Mouse (Mus musculus): ENCODE results near the gene Arnt. TPM values are rescaled to one million over a fixed set of nuclear protein-coding genes. Genes with fewer than 3 reads are reported as not detected.
A peak's percentile ranks its signal among the peaks of the same experiment; 100 is the strongest.
"Not testable (repeated sequence)": the region's sequence is repeated elsewhere in the genome, so short reads cannot be mapped to it uniquely, and the experiment has no call there.

Arnt gene
- polyA plus RNA-seq, 1 experiment from 2014 or later, result 14.2 TPM

DNA sequence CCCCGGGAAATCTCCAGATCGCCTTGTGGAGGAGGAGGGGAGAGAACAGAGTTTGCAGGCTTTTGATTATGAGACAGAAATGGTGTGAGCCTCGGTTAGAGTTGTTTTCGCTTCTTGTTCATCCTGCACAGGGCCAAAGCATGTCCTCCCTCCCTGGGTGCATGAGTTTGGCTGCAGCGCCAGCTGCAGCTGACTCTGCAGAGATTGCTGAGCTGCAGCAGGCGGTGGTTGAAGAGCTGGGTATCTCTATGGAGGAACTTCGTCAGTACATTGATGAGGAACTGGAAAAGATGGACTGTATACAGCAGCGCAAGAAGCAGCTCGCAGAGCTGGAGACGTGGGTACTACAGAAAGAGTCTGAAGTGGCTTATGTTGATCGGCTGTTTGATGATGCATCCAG is 5.8 kb upstream of the Arnt start:
- not testable (repeated sequence) for H3K36me3 ChIP-seq; H3K27me3 ChIP-seq (replicated peaks); ATAC-seq (ENCODE audit: low FRiP score); H3K4me2 ChIP-seq; H3K9me3 ChIP-seq (replicated peaks); H3K27ac ChIP-seq (replicated peaks); H3K4me3 ChIP-seq (replicated peaks); H3K9ac ChIP-seq (replicated peaks); H3K4me1 ChIP-seq
- 82% methylated on average over 5 of the region's 11 CpGs for WGBS

DNA sequence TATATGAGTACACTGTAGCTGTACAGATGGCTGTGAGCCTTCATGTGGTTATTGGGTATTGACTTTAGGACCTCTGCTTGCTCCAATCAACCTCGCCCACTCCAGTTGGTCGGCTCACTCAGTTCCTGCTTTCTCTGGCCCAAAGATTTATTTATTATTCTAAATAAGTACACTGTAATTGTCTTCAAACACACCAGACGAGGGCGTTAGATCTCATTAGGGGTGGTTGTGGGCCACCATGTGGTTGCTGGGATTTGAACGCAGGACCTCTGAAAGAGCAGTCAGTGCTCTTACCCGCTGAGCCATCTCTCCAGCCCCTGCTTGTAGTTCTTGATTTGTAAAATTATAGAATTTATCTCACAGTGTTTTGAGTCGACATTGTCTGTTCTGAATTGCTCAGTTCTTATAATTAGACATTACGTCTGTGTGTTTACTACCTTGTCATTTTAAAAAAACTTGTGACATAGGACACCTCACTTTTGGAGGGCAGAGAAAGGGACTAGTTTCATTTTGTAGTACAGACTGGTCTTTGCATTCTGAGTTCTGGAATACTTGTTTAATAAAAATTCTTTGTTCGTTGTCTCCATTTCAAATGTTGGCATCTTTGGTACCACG is 780 bp upstream of the Arnt start:
- H3K9me3 ChIP-seq (replicated peaks), result no peaks in the 10 kb centered on the region
- H3K27ac ChIP-seq (replicated peaks), result peak overlapping the region; percentile 80
- H3K4me3 ChIP-seq (replicated peaks), result peak overlapping the region; percentile 81
- peaks cover 21% of the 10 kb centered on the region for H3K4me1 ChIP-seq
- H3K27me3 ChIP-seq (replicated peaks), result no peaks in the 10 kb centered on the region
- H3K9ac ChIP-seq (replicated peaks), result no peak overlapping the region; the same call in 1 of the 2 replicates
- peaks cover 10% of the 10 kb centered on the region; the same call in 1 of the 2 replicates for H3K36me3 ChIP-seq
- ATAC-seq (ENCODE audit: low FRiP score), result no peak
- WGBS, result 72% methylated on average over 10 of the region's 10 CpGs
- H3K4me2 ChIP-seq, result peak overlapping the region; percentile 70

DNA sequence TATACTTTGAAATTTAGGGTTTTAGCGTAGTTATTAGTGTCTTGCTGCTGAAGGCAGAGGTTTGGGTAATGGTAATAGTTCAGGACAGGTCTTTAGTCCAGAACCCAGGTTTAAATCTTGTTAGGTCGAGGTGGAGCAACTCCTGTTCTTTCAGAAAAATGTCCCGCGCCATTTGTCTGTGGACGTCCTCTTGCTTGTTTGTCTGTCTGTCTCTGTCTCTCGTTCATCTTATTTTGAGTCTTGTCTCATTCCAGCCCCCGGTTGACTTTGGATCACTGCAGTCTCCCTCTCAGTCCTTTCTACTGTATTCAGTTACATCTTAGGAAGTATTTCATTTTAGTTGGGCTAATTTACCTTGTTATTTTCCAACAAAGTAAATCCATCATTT is 789 bp downstream of the Arnt start:
- Histone ChIP-seq H3K9ac (replicated peaks) (peak overlapping the region; percentile 62), H3K27ac (replicated peaks) (peak overlapping the region; percentile 80)
- WGBS, result 3% methylated on average over 7 of the region's 7 CpGs

DNA sequence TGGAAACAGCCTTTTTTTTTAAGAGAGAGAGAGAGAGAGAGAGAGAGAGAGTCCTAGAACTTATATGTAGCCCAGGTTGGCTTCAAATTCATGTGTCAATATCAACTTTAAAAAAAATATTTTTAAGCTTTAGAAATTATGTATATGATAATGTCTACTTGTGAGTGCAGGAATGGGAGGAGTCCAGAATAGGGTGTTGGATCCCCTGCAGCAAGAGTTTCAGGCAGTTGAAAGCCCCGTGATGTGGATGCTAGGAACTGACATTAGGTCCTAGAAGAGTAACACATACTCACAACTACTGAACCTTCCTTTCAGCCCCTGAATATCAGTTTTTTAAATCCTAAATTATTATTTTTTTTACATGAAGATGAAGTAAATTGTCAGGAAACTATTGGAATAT is 1.4 kb downstream of the Arnt start:
- no peak for ATAC-seq (ENCODE audit: low FRiP score)
- no peaks in the 10 kb centered on the region for H3K9me3 ChIP-seq (replicated peaks)
- no peak overlapping the region for H3K4me3 ChIP-seq (replicated peaks)
- no peak overlapping the region for H3K27ac ChIP-seq (replicated peaks)
- peaks cover 21% of the 10 kb centered on the region for H3K4me1 ChIP-seq
- WGBS, result 68% methylated on average over 1 of the region's 1 CpGs
- peaks cover 15% of the 10 kb centered on the region for H3K36me3 ChIP-seq
- no peaks in the 10 kb centered on the region for H3K27me3 ChIP-seq (replicated peaks)
- peak overlapping the region; percentile 70 for H3K4me2 ChIP-seq
- no peak overlapping the region for H3K9ac ChIP-seq (replicated peaks)

More for the DNA sequence above, 789 bp downstream of the Arnt start:
- H3K36me3 ChIP-seq, result peaks cover 15% of the 10 kb centered on the region
- H3K4me2 ChIP-seq, result peak overlapping the region; percentile 70
- no peak for ATAC-seq (ENCODE audit: low FRiP score)
- peak overlapping the region; percentile 81 for H3K4me3 ChIP-seq (replicated peaks)
- H3K27me3 ChIP-seq (replicated peaks), result no peaks in the 10 kb centered on the region
- H3K4me1 ChIP-seq, result peaks cover 21% of the 10 kb centered on the region
- H3K9me3 ChIP-seq (replicated peaks), result no peaks in the 10 kb centered on the region

DNA sequence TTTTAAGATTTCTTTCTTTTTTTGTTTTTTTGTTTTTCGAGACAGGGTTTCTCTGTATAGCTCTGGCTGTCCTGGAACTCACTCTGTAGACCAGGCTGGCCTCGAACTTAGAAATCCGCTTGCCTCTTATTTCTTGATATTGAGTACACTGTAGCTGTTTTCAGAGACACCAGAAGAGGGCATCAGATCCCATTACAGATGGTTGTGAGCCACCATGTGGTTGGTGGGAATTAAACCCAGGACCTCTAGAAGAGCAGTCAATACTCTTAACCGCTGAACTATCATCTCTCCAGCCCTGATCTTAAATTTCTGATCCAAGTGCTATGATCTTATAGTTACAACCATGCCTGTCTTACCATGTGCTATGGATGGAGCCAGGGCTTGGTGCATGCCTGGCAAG is 4.4 kb downstream of the Arnt start:
- 94% methylated on average over 4 of the region's 4 CpGs for WGBS
- H3K4me1 ChIP-seq, result peaks cover 21% of the 10 kb centered on the region
- ATAC-seq (ENCODE audit: low FRiP score); H3K9me3 ChIP-seq (replicated peaks); H3K4me3 ChIP-seq (replicated peaks); H3K27ac ChIP-seq (replicated peaks); H3K27me3 ChIP-seq (replicated peaks); H3K9ac ChIP-seq (replicated peaks); H3K4me2 ChIP-seq: not testable (repeated sequence)
- H3K36me3 ChIP-seq, result peaks cover 15% of the 10 kb centered on the region

DNA sequence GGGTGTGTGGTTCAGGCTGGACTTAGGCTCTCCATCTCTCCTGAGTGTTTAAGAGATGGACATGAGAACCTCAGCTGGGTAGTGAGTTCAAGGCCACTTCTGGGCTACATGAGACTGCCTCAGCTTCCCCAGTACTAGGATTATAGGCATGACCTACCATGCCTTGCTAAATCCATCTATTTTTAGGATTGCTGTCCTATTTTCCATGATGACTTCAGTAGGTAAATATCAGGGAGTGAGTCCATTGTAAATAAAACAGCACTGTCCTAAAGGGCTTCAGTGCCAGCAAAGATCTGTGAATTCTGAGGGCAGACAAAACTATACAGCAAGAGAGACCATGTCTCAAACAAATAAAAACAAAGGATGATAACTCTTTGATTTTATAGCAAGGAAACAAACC is 5.5 kb downstream of the Arnt start:
- Histone ChIP-seq H3K4me1 (peaks cover 21% of the 10 kb centered on the region), H3K27ac (replicated peaks) (no peak overlapping the region), H3K27me3 (replicated peaks) (no peaks in the 10 kb centered on the region), H3K9me3 (replicated peaks) (no peaks in the 10 kb centered on the region), H3K4me2 (no peak overlapping the region), H3K4me3 (replicated peaks) (no peak overlapping the region), H3K9ac (replicated peaks) (no peak overlapping the region), H3K36me3 (peaks cover 15% of the 10 kb centered on the region)
- no peak for ATAC-seq (ENCODE audit: low FRiP score)

DNA sequence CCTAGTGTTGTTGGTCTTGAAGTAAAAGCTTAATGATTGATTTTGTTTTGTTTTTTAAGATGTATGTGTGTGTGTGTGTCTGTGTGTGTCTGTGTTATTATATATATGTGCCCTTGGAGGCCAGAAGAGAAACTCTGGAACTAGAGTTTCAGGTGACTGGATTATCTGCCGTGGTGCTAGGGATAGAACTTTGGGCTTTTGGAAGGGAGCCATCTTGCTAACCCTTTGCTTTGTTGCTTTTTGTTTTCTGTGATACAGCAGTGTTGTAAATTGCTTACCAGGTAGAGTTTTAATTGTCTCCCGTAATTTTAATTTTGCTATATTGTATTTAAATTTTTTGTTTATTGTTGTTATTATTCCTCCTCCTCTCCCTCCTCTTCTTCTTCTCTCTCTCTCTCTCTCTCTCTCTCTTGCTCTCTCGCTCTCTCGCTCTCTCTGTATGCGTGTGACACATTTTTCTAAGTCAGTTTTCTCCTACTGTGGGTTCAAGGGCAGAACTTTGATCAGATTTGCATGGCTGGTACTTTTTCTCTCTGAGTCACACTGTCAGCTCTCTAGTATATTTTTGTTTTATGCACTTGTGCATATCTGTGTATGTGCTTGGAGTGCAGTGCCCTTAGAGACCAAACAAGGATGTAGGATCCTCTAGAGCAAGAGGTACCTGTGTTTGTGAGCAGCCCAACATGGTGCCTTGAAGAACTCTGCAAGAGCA is 8.4 kb downstream of the Arnt start:
- peaks cover 10% of the 10 kb centered on the region for H3K36me3 ChIP-seq
- no peak overlapping the region for H3K27ac ChIP-seq (replicated peaks)
- WGBS, result 90% methylated on average over 5 of the region's 5 CpGs
- H3K4me3 ChIP-seq (replicated peaks), result no peak overlapping the region
- no peak overlapping the region for H3K4me2 ChIP-seq
- H3K4me1 ChIP-seq, result no peaks in the 10 kb centered on the region
- H3K9ac ChIP-seq (replicated peaks), result no peak overlapping the region
- ATAC-seq (ENCODE audit: low FRiP score), result no peak
- H3K9me3 ChIP-seq (replicated peaks), result no peaks in the 10 kb centered on the region
- H3K27me3 ChIP-seq (replicated peaks), result no peaks in the 10 kb centered on the region

DNA sequence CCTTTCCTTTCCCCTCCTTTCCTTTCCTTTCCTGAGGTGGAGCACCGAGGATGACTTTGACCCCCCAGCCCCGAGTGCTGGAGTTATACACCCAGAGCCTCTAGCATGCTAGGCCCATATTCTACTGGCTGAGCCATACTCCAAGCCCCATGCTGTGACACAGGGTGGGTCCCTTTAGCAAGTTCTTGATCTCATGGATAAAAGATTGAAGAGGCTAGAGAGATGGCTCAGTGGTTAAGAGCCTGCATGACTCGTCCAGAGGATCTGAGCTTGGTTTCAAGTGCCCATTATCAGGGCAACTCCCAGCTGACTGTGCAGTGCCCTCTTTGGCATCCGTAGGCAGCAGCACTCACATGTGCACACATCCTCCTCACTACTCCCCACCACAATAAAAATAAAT is 11.1 kb downstream of the Arnt start:
- WGBS, result 87% methylated on average over 4 of the region's 4 CpGs
- H3K4me2 ChIP-seq, result no peak overlapping the region
- H3K9ac ChIP-seq (replicated peaks), result no peak overlapping the region
- no peaks in the 10 kb centered on the region for H3K27me3 ChIP-seq (replicated peaks)
- H3K9me3 ChIP-seq (replicated peaks), result no peaks in the 10 kb centered on the region
- no peak for ATAC-seq (ENCODE audit: low FRiP score)
- no peak overlapping the region for H3K27ac ChIP-seq (replicated peaks)
- H3K4me3 ChIP-seq (replicated peaks), result no peak overlapping the region
- H3K36me3 ChIP-seq, result peaks cover 5% of the 10 kb centered on the region; the same call in 1 of the 2 replicates
- no peaks in the 10 kb centered on the region for H3K4me1 ChIP-seq

DNA sequence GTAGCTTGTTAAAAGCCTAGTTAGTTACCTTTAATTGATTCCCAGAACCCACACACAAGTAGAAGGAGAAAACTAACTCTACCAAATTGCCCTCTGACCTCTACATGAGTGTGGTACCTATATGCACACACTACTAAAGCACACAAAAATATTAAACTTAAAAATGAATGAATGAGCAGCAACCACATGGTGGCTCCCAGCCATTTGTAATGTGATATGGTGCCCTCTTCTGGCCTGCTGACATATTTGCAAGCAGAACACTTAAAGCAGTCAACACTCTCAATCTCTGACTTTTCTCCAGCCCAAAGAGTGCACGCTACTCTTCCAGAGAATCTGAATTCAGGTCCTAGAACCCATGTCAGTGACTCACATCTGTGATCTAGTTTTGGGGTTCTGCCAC is 16.2 kb downstream of the Arnt start:
- Histone ChIP-seq H3K4me3 (replicated peaks) (no peak overlapping the region), H3K27ac (replicated peaks) (no peak overlapping the region), H3K9ac (replicated peaks) (no peak overlapping the region), H3K4me2 (no peak overlapping the region), H3K4me1 (no peaks in the 10 kb centered on the region), H3K27me3 (replicated peaks) (no peaks in the 10 kb centered on the region), H3K36me3 (peaks cover 28% of the 10 kb centered on the region), H3K9me3 (replicated peaks) (no peaks in the 10 kb centered on the region)
- 56% methylated on average over 1 of the region's 1 CpGs for WGBS
- ATAC-seq (ENCODE audit: low FRiP score), result no peak; the same call in 1 of the 2 replicates

DNA sequence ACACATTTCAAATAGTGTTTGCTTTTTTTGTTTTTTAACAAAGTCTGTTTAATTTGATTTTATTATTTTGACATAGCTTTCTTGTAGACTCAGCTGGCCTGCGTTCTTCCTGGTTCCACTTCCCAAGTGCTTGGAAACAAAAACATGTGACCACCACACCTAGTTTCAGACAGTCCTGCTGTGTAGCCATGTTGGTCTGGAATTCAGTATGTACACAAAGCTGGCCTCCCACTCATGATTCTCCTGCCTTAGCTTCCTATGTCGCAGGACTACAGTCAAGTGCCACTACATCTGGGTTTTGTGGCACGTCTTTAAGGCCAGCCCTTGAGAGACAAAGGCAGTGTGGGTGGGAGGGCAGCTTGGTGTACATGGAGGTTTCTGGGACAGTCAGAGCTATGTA is 16.7 kb downstream of the Arnt start:
- H3K27me3 ChIP-seq (replicated peaks), result no peaks in the 10 kb centered on the region
- no peak overlapping the region for H3K9ac ChIP-seq (replicated peaks)
- H3K4me2 ChIP-seq, result no peak overlapping the region
- peaks cover 28% of the 10 kb centered on the region for H3K36me3 ChIP-seq
- H3K4me3 ChIP-seq (replicated peaks), result no peak overlapping the region
- H3K27ac ChIP-seq (replicated peaks), result no peak overlapping the region
- H3K4me1 ChIP-seq, result no peaks in the 10 kb centered on the region
- 91% methylated on average over 3 of the region's 3 CpGs for WGBS
- ATAC-seq (ENCODE audit: low FRiP score), result no peak
- no peaks in the 10 kb centered on the region for H3K9me3 ChIP-seq (replicated peaks)

DNA sequence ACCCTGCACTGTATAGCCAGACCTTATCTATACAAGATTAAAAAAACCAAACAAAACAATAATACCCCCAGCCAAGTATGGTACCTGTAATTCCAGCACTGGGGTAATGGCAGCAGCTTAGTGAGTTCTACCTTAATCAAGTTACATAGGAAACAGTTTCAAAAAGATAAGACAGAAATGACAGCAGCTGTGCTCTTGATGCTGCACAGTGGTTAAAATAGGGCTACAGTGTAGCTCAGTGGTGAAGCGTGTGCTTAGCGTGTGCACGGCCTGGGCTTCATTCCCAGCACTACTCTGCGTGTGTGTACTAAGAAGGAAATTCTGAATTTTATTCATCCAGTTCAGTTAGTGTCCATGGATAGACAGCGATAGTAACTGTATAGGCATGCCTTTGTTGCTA is 22.2 kb downstream of the Arnt start:
- Histone ChIP-seq H3K4me2 (no peak overlapping the region), H3K9me3 (replicated peaks) (no peaks in the 10 kb centered on the region), H3K4me1 (no peaks in the 10 kb centered on the region), H3K9ac (replicated peaks) (no peak overlapping the region), H3K4me3 (replicated peaks) (no peak overlapping the region), H3K36me3 (peaks cover 27% of the 10 kb centered on the region), H3K27me3 (replicated peaks) (no peaks in the 10 kb centered on the region), H3K27ac (replicated peaks) (no peak overlapping the region)
- WGBS, result 96% methylated on average over 5 of the region's 5 CpGs
- no peak for ATAC-seq (ENCODE audit: low FRiP score)

DNA sequence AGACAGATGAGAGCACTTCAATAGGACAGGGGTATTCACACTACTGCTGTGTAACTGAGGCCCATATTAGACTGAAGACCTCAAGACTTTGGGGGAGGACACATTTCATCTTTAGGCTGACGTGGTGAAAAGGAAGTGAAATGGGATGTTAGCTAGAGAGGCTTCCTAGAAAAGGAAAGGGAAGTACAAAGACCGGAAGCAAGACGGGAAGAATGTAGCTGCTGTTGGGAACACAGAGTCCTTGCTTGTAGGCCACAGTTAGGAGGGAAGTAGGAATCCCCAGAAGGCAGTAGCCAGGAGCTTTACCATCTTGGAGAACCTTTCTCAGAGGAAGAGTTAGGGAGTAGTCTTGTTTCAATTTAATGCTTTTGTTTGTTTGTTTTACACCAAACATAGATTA is 23.6 kb downstream of the Arnt start:
- no peak overlapping the region for H3K9ac ChIP-seq (replicated peaks)
- no peak for ATAC-seq (ENCODE audit: low FRiP score)
- WGBS, result 84% methylated on average over 3 of the region's 3 CpGs
- no peak overlapping the region for H3K4me3 ChIP-seq (replicated peaks)
- no peaks in the 10 kb centered on the region for H3K9me3 ChIP-seq (replicated peaks)
- H3K4me2 ChIP-seq, result no peak overlapping the region
- H3K27me3 ChIP-seq (replicated peaks), result no peaks in the 10 kb centered on the region
- no peaks in the 10 kb centered on the region for H3K4me1 ChIP-seq
- peaks cover 20% of the 10 kb centered on the region for H3K36me3 ChIP-seq
- H3K27ac ChIP-seq (replicated peaks), result no peak overlapping the region
